Mouse (Mus musculus) thymus, adult 2 months (tissue): ENCODE measurements around the gene Zfp385a. TPM values are rescaled to one million over a fixed set of nuclear protein-coding genes. Genes with fewer than 3 reads are reported as not detected.

Source experiments
- DNase-seq: peaks from one replicate; pipeline ENCODE4 v3.0.0; 2021
- H3K27ac ChIP-seq: fragments of 200-500 bp; 2 replicates; pipeline ENCODE4 v1.5.1; 2012; ENCODE audit warnings: low read length, control low read depth; ENCODE audit not compliant: control insufficient read depth, insufficient read depth
- H3K27me3 ChIP-seq: fragments of 200-500 bp; 2 replicates; pipeline ENCODE4 v1.6.1; 2012; ENCODE audit warnings: mild to moderate bottlenecking, low read length, moderate library complexity, mixed read lengths; ENCODE audit not compliant: control insufficient read depth, insufficient read depth
- H3K36me3 ChIP-seq: fragments of 200-500 bp; 2 replicates; pipeline ENCODE4 v1.6.1; 2012; ENCODE audit warnings: mild to moderate bottlenecking, low read length, moderate library complexity; ENCODE audit not compliant: control insufficient read depth, insufficient read depth
- H3K4me1 ChIP-seq: fragments of 200-500 bp; replicated peaks from 2 replicates; pipeline ENCODE4 v1.6.1; 2012; ENCODE audit warnings: low read length; ENCODE audit not compliant: control insufficient read depth, insufficient read depth
- H3K4me3 ChIP-seq: fragments of 200-500 bp; 2 replicates; pipeline ENCODE4 v1.5.1; 2012; ENCODE audit warnings: mild to moderate bottlenecking, low read length, control low read depth, moderate library complexity; ENCODE audit not compliant: control insufficient read depth, insufficient read depth
- CTCF ChIP-seq: fragments of 200-500 bp; IDR thresholded peaks from 2 replicates; pipeline ENCODE4 v1.5.1; 2012; ENCODE audit warnings: mild to moderate bottlenecking, control low read depth, low read length, moderate library complexity, borderline replicate concordance; ENCODE audit not compliant: control insufficient read depth, poor library complexity, insufficient read depth; ENCODE audit errors: extremely low read depth
- POLR2A ChIP-seq: fragments of 200-500 bp; IDR thresholded peaks from 2 replicates; pipeline ENCODE4 v1.6.1; 2012; ENCODE audit warnings: mild to moderate bottlenecking, low read length, control low read depth, moderate library complexity; ENCODE audit not compliant: control insufficient read depth, poor library complexity, insufficient read depth; ENCODE audit errors: extremely low read depth
- WGBS: fragments of 180-500 bp; shearing (Covaris S2); methylation state at CpG from one replicate; pipeline ENCODE4 v1.1.7; 2018; 5-methylcytosine and 5-hydroxymethylcytosine counted together
- polyA plus RNA-seq: library from polyadenylated mRNA; depleted of rRNA; stranded (reverse); fragments of >200 nt; gene quantifications from 2 replicates; pipeline ENCODE4 v1.2.3, GENCODE M21; 2012

The Zfp385a gene
- polyA plus RNA-seq, 1 experiment = 18.6 TPM

GRCm38 (mm10) chr15:103304616-103304969 lies 35.3 kb downstream of the Zfp385a start:
- TF ChIP-seq POLR2A (no peak), CTCF (no peak)
- Histone ChIP-seq H3K36me3 (no peaks in the 10 kb centered on the region), H3K4me1 (peaks cover 11% of the 10 kb centered on the region), H3K27ac (no peak overlapping the region), H3K27me3 (no peaks in the 10 kb centered on the region), H3K4me3 (peak overlapping the region; percentile 54)
- no peak for DNase-seq
- WGBS = 2% methylated on average over 9 of the region's 9 CpGs

- H3K4me3 ChIP-seq = no peak overlapping the region
- DNase-seq = no peak
- H3K4me1 ChIP-seq = peaks cover 11% of the 10 kb centered on the region
- WGBS = 45% methylated on average over 8 of the region's 8 CpGs
- H3K36me3 ChIP-seq = peaks cover 3% of the 10 kb centered on the region; the same call in 1 of the 2 replicates
- no peaks in the 10 kb centered on the region for H3K27me3 ChIP-seq
- TF ChIP-seq CTCF (no peak), POLR2A (no peak)
- H3K27ac ChIP-seq = no peak overlapping the region
Measured at GRCm38 (mm10) chr15:103303916-103304615, 35.8 kb downstream of the Zfp385a start.

- Histone ChIP-seq H3K4me1 (peaks cover 11% of the 10 kb centered on the region), H3K36me3 (peaks cover 14% of the 10 kb centered on the region), H3K27me3 (no peaks in the 10 kb centered on the region), H3K4me3 (no peak overlapping the region), H3K27ac (no peak overlapping the region)
- no peak for DNase-seq
- 64% methylated on average over 6 of the region's 6 CpGs for WGBS
- TF ChIP-seq CTCF = no peak
- no peak for TF ChIP-seq POLR2A
Measured at GRCm38 (mm10) chr15:103302341-103303021, 37.4 kb downstream of the Zfp385a start.

- Histone ChIP-seq H3K4me1 (peaks cover 9% of the 10 kb centered on the region), H3K27me3 (no peaks in the 10 kb centered on the region), H3K27ac (no peak overlapping the region), H3K4me3 (no peak overlapping the region), H3K36me3 (peaks cover 21% of the 10 kb centered on the region)
- WGBS = 78% methylated on average over 5 of the region's 5 CpGs
- no peak for TF ChIP-seq POLR2A
- no peak for TF ChIP-seq CTCF
- no peak for DNase-seq
Measured at GRCm38 (mm10) chr15:103301547-103302340, 38.1 kb downstream of the Zfp385a start.

- Histone ChIP-seq H3K27ac (no peak overlapping the region), H3K4me1 (peaks cover 9% of the 10 kb centered on the region), H3K36me3 (peaks cover 25% of the 10 kb centered on the region), H3K27me3 (no peaks in the 10 kb centered on the region), H3K4me3 (no peak overlapping the region)
- no peak for TF ChIP-seq POLR2A
- no peak for TF ChIP-seq CTCF
- 79% methylated on average over 2 of the region's 2 CpGs for WGBS
- no peak for DNase-seq
Measured at GRCm38 (mm10) chr15:103301046-103301445, 38.8 kb downstream of the Zfp385a start.

GRCm38 (mm10) chr15:103300560-103300959 lies 39.3 kb downstream of the Zfp385a start:
- 67% methylated on average over 2 of the region's 2 CpGs for WGBS
- Histone ChIP-seq H3K27ac (no peak overlapping the region), H3K4me3 (no peak overlapping the region), H3K4me1 (peaks cover 12% of the 10 kb centered on the region), H3K36me3 (peaks cover 25% of the 10 kb centered on the region), H3K27me3 (no peaks in the 10 kb centered on the region)
- no peak for DNase-seq
- TF ChIP-seq POLR2A = no peak
- TF ChIP-seq CTCF = no peak
